Mouse (Mus musculus): ENCODE data around the gene Gm49394. TPM values are rescaled to one million over a fixed set of nuclear protein-coding genes. Genes with fewer than 3 reads are reported as not detected.

Gm49394 gene
- polyA plus RNA-seq (2015; fragmentation: Nextera tagmentation; extraction: Ambion mirVana), result 0.04 and 0.11 TPM in 2 replicates

DNA sequence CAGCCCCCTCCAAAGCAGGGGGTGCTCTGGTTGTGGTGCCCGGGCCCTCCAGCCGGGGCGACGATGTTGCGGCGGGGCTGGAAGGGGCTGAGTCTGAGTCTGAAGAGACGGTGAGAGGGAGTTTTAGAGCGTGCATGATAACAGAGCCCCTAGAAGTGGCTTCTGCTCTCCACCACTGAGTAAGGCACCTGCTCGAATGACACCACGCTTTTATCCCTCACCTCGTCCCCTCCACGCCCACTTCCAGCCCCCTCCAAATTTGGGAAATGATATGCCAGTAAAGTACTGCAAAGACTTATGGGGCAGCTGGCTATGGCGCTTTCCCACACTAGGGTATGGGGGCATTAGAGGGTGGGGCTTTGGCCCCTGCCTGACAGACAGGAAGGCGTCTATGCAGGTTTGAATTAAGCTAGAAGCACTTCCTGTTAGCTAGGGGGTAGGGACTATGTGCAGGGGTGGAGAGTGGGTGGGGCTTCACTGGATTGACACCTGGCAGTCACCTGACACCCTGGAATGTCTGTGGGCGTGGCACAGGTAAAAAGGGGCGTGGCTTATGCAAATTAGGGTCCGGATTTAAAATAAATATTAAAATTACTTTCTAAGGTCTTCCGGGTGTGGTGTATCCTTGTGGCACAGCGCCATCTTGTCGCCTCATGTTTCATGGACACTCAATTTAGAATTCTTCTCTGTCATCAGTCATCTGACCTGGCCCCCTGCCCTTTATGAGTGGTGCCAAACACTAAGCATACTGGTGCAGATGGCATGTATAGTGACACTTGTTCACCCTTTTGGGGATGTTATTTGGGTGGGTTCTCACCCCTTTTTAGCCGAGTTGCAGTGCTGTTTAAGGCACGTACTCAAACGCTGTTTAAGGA, at the start of gene Gm49394:
Gene Gm49394, minus strand, starts transcription at position 192 of the 875 bp plus-strand sequence.
- no peak within 1 kb of the TSS for H3K4me3 ChIP-seq
- no peaks in the 10 kb centered on the region for H3K36me3 ChIP-seq
- no peaks in the 10 kb centered on the region for H3K9me3 ChIP-seq
- ATAC-seq (replicated peaks), result no peak
- no peak within 1 kb of the TSS for H3K9ac ChIP-seq (replicated peaks)
- H3K27ac ChIP-seq (replicated peaks), result peak within 1 kb of the TSS; percentile 63; the same call in 1 of the 2 replicates
- H3K4me2 ChIP-seq (replicated peaks), result no peak within 1 kb of the TSS
- peaks cover 7% of the 10 kb centered on the region; the same call in 1 of the 2 replicates for H3K4me1 ChIP-seq
- 86% methylated on average over 23 of the region's 23 CpGs for WGBS
- peaks cover 17% of the 10 kb centered on the region for H3K27me3 ChIP-seq

- Histone ChIP-seq H3K27ac (replicated peaks) (no peak overlapping the region; the same call in 1 of the 2 replicates), H3K9me3 (no peaks in the 10 kb centered on the region), H3K4me3 (peak overlapping the region; percentile 35), H3K4me2 (replicated peaks) (peak overlapping the region; percentile 45), H3K27me3 (no peaks in the 10 kb centered on the region), H3K9ac (replicated peaks) (peak overlapping the region; percentile 54), H3K4me1 (no peaks in the 10 kb centered on the region), H3K36me3 (no peaks in the 10 kb centered on the region)
- WGBS, result 15% methylated on average over 8 of the region's 8 CpGs
- peak; percentile 63; the same call in 1 of the 2 replicates for ATAC-seq (replicated peaks)
Observed at GRCm38 (mm10) chr7:142714783-142715498, 45.2 kb upstream of the Gm49394 start.

DNA sequence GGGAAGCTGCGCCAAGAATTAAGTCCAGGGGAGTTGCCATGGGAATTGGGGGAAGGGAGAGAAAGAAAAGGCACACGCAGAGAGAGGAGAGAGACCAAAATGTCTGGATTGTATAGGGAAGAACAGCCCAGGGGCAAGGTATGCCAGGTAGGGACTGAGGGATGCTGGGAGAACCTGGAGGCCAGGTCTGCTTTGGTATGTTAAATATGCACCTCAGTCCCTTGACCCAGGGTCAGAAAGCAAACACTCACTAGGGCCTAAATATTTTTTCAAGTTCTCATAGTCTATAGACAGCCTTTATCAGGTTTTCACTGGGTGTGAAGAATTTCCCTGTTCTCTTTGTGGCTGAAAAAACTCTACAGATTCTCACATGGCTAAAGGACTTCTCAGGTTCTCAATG, 37.1 kb upstream of the Gm49394 start:
- WGBS, result 78% methylated on average over 2 of the region's 2 CpGs
- Histone ChIP-seq H3K9me3 (no peaks in the 10 kb centered on the region), H3K9ac (replicated peaks) (no peak overlapping the region), H3K27me3 (no peaks in the 10 kb centered on the region), H3K27ac (replicated peaks) (no peak overlapping the region), H3K4me2 (replicated peaks) (no peak overlapping the region), H3K4me1 (no peaks in the 10 kb centered on the region), H3K36me3 (no peaks in the 10 kb centered on the region), H3K4me3 (no peak overlapping the region)
- ATAC-seq (replicated peaks), result no peak

- H3K4me2 ChIP-seq (replicated peaks), result no peak overlapping the region
- H3K4me3 ChIP-seq, result no peak overlapping the region
- no peaks in the 10 kb centered on the region for H3K4me1 ChIP-seq
- H3K27ac ChIP-seq (replicated peaks), result no peak overlapping the region
- WGBS, result 62% methylated on average over 5 of the region's 5 CpGs
- no peaks in the 10 kb centered on the region for H3K36me3 ChIP-seq
- no peaks in the 10 kb centered on the region for H3K27me3 ChIP-seq
- no peak overlapping the region for H3K9ac ChIP-seq (replicated peaks)
- H3K9me3 ChIP-seq, result no peaks in the 10 kb centered on the region
- no peak for ATAC-seq (replicated peaks)
Observed at GRCm38 (mm10) chr7:142699334-142699860, 29.7 kb upstream of the Gm49394 start.

DNA sequence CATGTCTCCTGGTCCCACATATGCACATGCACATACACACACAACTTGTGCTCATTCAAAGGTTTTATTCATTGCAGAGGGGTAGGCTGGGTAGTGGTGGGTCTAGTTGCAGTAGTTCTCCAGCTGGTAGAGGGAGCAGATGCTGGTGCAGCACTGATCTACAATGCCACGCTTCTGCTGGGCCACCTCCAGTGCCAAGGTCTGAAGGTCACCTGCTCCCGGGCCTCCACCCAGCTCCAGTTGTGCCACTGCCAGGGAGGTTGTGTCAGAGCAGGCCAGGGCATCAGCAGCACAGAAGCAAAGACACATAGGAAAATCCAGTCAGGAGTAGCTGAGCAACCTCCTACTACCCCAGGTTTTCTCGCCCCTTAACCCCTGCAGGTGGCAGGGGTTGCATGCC, 8.9 kb upstream of the Gm49394 start:
- Histone ChIP-seq H3K4me2 (replicated peaks) (no peak overlapping the region), H3K27me3 (no peaks in the 10 kb centered on the region), H3K36me3 (no peaks in the 10 kb centered on the region), H3K9me3 (no peaks in the 10 kb centered on the region), H3K9ac (replicated peaks) (no peak overlapping the region), H3K4me3 (no peak overlapping the region), H3K27ac (replicated peaks) (no peak overlapping the region), H3K4me1 (no peaks in the 10 kb centered on the region)
- 88% methylated on average over 3 of the region's 3 CpGs for WGBS
- no peak for ATAC-seq (replicated peaks)

- no peak overlapping the region for H3K4me2 ChIP-seq (replicated peaks)
- WGBS, result 11% methylated on average over 3 of the region's 3 CpGs
- no peaks in the 10 kb centered on the region for H3K9me3 ChIP-seq
- H3K4me1 ChIP-seq, result no peaks in the 10 kb centered on the region
- H3K27ac ChIP-seq (replicated peaks), result no peak overlapping the region
- no peak for ATAC-seq (replicated peaks)
- H3K4me3 ChIP-seq, result no peak overlapping the region
- no peaks in the 10 kb centered on the region for H3K36me3 ChIP-seq
- no peaks in the 10 kb centered on the region for H3K27me3 ChIP-seq
- H3K9ac ChIP-seq (replicated peaks), result no peak overlapping the region
Observed at GRCm38 (mm10) chr7:142675644-142676043, 5.9 kb upstream of the Gm49394 start.

GRCm38 (mm10) chr7:142675141-142675540, 5.4 kb upstream of the Gm49394 start:
- H3K4me2 ChIP-seq (replicated peaks), result no peak overlapping the region
- no peak overlapping the region for H3K9ac ChIP-seq (replicated peaks)
- WGBS, result 70% methylated on average over 6 of the region's 6 CpGs
- H3K4me3 ChIP-seq, result no peak overlapping the region
- no peak overlapping the region for H3K27ac ChIP-seq (replicated peaks)
- H3K9me3 ChIP-seq, result no peaks in the 10 kb centered on the region
- H3K27me3 ChIP-seq, result no peaks in the 10 kb centered on the region
- H3K4me1 ChIP-seq, result no peaks in the 10 kb centered on the region
- no peak for ATAC-seq (replicated peaks)
- H3K36me3 ChIP-seq, result no peaks in the 10 kb centered on the region

DNA sequence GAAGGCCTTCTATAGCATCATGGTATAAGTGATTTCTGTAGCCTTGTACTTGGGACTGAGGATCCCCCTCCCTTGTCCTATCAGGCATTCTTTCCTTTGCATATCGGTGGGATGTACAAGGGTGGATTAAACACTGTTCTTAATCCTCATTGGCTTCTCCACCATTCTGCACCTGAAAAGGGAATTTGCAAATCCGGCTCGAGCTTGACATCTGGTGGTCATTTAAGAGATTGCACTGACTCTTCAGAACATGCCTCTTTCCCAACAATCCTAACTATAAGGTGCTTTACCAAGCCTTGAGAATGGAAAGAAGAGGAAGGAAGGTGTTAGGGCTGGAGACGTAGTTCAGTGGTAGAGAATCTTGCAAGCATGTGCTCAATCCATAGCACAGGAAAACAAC, 2.4 kb upstream of the Gm49394 start:
- no peak overlapping the region for H3K9ac ChIP-seq (replicated peaks)

GRCm38 (mm10) chr7:142671067-142671466, 1.3 kb upstream of the Gm49394 start:
- Histone ChIP-seq H3K4me1 (peaks cover 7% of the 10 kb centered on the region; the same call in 1 of the 2 replicates), H3K9ac (replicated peaks) (no peak overlapping the region), H3K27ac (replicated peaks) (no peak overlapping the region), H3K27me3 (peaks cover 6% of the 10 kb centered on the region), H3K9me3 (no peaks in the 10 kb centered on the region), H3K4me2 (replicated peaks) (no peak overlapping the region), H3K36me3 (no peaks in the 10 kb centered on the region), H3K4me3 (no peak overlapping the region)
- ATAC-seq (replicated peaks), result no peak
- 97% methylated on average over 1 of the region's 1 CpGs for WGBS

More for the DNA sequence above, 2.4 kb upstream of the Gm49394 start:
- Histone ChIP-seq H3K9me3 (no peaks in the 10 kb centered on the region), H3K4me3 (no peak overlapping the region), H3K4me1 (peaks cover 7% of the 10 kb centered on the region; the same call in 1 of the 2 replicates), H3K27ac (replicated peaks) (no peak overlapping the region), H3K4me2 (replicated peaks) (no peak overlapping the region), H3K36me3 (no peaks in the 10 kb centered on the region), H3K27me3 (no peaks in the 10 kb centered on the region)
- peak; percentile 36; the same call in 1 of the 2 replicates for ATAC-seq (replicated peaks)
- WGBS, result 8% methylated on average over 4 of the region's 4 CpGs

DNA sequence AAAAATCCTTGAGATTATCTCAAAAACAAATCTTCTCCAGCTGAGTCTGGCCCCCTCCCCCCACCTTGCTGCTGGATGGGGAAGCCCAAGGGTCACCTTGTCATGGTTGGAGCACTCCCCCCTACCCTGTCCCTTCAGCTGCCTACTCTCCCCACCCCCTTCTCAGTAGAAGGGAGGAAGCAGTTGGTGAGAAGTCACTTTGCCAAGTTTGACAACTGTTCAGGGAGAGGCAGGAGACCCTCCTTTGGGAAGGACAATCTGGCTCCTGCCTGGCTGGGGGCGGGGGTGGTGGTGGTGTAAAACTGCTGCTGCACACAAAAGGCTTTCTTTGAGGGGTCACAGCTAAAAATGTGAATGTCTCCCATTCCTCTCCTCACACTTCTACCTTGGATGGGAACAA, 1.4 kb downstream of the Gm49394 start:
- peaks cover 12% of the 10 kb centered on the region for H3K4me1 ChIP-seq
- no peaks in the 10 kb centered on the region for H3K9me3 ChIP-seq
- ATAC-seq (replicated peaks), result no peak
- H3K4me3 ChIP-seq, result no peak overlapping the region
- H3K9ac ChIP-seq (replicated peaks), result no peak overlapping the region
- H3K36me3 ChIP-seq, result no peaks in the 10 kb centered on the region
- WGBS, result 70% methylated on average over 1 of the region's 1 CpGs
- peaks cover 33% of the 10 kb centered on the region for H3K27me3 ChIP-seq
- H3K27ac ChIP-seq (replicated peaks), result peak overlapping the region; percentile 63; the same call in 1 of the 2 replicates
- no peak overlapping the region for H3K4me2 ChIP-seq (replicated peaks)

- Histone ChIP-seq H3K9ac (replicated peaks) (no peak overlapping the region), H3K27me3 (peaks cover 41% of the 10 kb centered on the region), H3K4me1 (peaks cover 12% of the 10 kb centered on the region), H3K4me3 (no peak overlapping the region), H3K9me3 (no peaks in the 10 kb centered on the region), H3K27ac (replicated peaks) (no peak overlapping the region), H3K4me2 (replicated peaks) (no peak overlapping the region), H3K36me3 (no peaks in the 10 kb centered on the region)
- 94% methylated on average over 18 of the region's 18 CpGs for WGBS
- no peak for ATAC-seq (replicated peaks)
Observed at GRCm38 (mm10) chr7:142667521-142667920, 2.2 kb downstream of the Gm49394 start.

DNA sequence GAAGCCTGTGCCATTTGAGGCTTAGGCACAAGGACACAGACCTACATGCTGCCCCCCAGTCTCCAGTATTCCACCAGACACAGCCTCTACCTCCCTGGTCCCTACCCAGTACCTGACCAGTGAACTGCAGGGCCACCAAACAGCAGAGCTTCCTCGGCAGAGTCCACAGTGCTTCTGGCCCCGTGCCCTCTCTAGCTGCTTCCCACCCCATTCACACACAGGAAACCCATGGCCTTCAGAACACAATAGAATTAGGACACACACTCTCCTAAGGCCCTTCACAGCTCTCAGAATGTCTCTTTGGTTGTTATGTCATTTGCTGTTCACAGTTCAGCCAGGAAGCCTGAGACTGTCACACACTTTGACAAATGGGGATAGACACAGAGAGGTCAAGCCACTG, 3.1 kb downstream of the Gm49394 start, which contains the start of gene Igf2:
Gene Igf2, minus strand, starts transcription at position 158 of the 400 bp plus-strand sequence.
- Histone ChIP-seq H3K4me2 (replicated peaks) (no peak within 1 kb of the TSS), H3K9ac (replicated peaks) (no peak within 1 kb of the TSS), H3K9me3 (no peaks in the 10 kb centered on the region), H3K27me3 (peaks cover 48% of the 10 kb centered on the region), H3K36me3 (no peaks in the 10 kb centered on the region), H3K4me1 (peaks cover 12% of the 10 kb centered on the region), H3K4me3 (no peak within 1 kb of the TSS), H3K27ac (replicated peaks) (no peak within 1 kb of the TSS)
- 66% methylated on average over 2 of the region's 2 CpGs for WGBS
- ATAC-seq (replicated peaks), result no peak

All from forebrain, embryonic 15.5 days (tissue).